Mouse (Mus musculus): ENCODE data around the gene Utp11. TPM values are rescaled to one million over a fixed set of nuclear protein-coding genes. Genes with fewer than 3 reads are reported as not detected.

Gene Utp11
- total RNA-seq, 2 experiments from 2014 or later, result 16.5 to 20.4 TPM

DNA sequence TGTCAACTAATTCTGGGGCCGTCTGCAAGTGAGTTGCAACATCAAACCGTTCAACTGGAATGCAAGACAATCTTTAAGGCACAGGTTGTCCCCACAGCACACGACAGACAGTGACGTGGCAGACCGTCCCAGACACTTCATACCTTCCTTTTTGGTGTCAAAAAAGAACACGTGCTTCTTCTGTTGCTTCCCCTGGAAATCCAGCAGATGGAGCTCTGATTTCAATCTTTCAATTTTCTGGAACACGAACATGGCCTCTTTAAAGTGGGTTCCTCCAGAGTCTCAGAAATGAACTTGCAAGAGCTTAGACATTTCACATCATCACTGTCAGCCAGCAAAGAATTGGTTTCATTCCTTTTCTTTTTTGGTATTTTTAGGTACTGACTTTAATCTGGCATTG is 11.1 kb downstream of the Utp11 start:
- intact Hi-C loops (cut with DNase I; ENCODE audit: low total_unique reads), result no loop called here
- no peak for DNase-seq

DNA sequence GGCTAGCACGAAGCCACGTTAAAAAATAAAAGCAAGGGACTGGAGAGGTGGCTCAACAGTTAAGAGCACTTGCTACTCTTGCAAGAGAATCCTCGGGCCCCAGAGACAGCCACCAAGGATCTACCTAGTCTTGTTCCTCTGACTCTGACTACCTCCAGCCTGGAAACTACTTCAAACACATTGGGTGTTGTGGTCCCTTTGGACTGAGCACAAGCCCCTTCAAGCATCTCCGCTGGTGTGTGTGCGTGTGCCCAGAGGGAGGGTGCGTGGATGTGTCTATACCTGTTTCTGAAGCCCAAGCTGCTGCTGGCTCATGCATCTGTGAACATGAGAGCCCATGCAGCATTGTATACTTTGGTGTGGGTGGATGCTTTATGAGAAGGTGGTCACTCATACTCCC is 17.4 kb downstream of the Utp11 start:
- intact Hi-C loops (cut with DNase I; ENCODE audit: low total_unique reads), result no loop called here

DNA sequence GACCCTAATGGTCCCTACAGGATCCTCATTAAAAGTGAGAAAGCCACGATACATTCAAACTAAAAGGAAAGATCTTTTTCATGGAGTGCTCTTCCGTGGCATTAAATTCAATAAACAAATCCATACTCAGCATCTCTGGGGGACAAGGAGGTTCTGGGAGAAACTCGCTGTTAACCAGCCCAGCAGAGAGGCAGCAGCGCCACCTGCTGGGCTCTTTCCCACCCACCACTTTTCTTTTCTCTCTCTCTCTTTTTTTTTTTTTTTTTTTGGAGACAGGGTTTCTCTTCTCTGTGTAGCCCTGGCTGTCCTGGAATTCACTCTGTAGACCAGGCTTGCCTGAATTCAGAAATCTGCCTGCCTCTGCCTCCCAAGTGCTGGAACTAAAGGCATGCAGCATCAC is 18.4 kb downstream of the Utp11 start:
- DNase-seq, result peak; percentile 53
- intact Hi-C loops (cut with DNase I; ENCODE audit: low total_unique reads), result no loop called here

More for the DNA sequence above, 17.4 kb downstream of the Utp11 start:
- DNase-seq, result no peak

DNA sequence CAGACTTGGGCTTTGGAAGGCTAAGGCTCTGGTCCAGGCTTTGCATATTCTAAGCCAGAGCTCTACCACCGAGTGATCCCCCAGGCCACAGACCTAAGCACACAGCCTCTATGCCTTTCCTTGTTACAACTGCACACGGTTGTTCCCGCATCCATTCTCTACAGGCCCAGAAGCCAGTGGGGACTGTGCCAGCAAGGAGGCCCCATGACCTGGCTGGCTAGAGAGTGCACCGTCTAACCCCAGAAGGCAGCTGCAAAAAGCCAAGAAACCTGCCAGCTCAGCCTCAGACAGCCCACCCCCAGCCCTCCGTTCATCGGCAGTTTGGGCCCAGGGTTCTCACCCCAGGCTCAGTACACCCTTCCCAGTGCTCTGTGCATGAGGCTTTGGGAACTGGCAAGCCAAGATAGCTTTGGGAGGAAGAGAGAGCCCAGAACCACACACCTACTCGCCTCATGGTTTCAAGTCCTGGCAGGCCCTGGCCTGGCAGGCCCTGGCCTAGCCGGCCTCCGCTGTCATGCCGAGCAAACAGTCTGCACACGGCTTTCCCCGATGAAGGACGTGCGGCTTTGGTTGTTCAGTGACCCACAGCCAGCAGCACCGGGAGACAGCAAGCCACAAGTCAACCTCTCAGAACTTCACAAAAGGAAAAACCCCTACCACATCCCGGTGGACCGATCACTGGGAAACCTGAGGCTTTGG is 18.9 kb downstream of the Utp11 start:
- intact Hi-C loops (cut with DNase I; ENCODE audit: low total_unique reads), result loop anchor here (5.0 kb wide), 2 partner anchors 447 to 532 kb away; no protein-coding TSS in a partner anchor
- DNase-seq, result no peak

DNA sequence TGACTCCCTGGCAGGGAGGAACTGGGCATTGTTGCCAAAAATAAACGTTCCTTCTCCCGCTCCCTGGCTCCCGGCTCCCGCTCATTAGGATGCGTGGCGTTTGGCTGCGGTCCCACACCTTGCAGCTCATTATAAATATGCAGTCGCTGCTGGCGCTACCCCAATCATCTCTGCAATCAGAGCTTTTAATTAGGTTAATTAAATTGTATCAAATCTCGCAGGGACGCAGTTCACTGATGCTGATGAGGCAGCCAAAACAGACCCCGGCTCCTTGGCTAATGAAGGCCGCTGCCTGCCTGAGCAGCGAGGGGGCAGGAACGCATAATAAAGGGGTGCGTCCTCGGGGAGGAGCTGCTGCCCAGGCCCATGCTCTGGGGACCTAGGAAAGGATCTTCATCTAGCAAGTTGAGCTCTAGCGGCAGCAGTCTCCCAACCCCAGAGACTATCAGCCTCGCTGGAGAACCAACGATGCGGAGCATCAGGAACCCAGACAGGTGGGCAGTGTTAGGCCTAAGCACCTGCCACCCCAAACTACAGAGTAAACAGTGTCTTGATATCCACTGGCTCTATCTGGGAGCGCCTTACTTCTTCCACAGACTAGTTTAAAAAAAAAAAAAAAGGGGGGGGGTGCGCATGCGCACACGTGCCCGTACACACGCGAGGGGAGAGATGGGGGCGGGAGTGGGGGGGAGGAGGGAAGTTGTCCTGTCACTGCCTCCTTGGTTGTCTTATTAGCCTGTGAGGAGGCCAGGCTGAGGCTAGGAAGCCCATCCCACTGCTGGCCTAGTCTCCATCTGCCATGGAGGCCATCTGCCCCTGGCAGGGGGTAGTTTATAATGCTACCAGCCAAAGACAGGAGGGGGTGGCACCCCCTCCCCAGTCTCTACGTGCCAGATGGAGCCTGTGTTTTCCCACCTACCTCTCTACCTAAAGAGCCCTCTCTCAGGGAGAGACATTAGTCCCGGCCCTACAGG is 20.8 kb downstream of the Utp11 start:
- intact Hi-C loops (cut with DNase I; ENCODE audit: low total_unique reads), result loop anchor here (5.0 kb wide), 2 partner anchors 445 to 530 kb away; no protein-coding TSS in a partner anchor
- DNase-seq, result no peak

DNA sequence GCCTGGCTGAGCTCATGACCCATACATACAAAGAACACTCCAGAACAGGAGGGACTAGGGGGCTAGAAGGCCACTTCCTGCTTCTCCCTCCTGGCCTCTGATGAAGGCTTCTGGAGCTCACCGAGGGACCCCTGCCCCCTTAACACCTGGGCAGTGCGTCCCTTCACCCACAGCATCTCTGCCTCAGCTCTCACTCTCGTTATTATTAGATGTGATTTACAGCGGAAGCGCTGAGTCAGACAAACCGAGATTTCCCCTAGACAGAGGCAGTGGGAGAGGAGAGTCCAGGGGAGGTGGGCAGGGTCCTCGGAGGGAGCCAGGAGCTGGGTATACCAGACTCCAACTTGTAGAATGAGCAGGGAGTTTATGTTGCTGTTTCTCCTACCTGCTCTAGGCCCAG is 21.8 kb downstream of the Utp11 start:
- DNase-seq, result no peak
- intact Hi-C loops (cut with DNase I; ENCODE audit: low total_unique reads), result loop anchor here (5.0 kb wide), 2 partner anchors 444 to 529 kb away; no protein-coding TSS in a partner anchor

DNA sequence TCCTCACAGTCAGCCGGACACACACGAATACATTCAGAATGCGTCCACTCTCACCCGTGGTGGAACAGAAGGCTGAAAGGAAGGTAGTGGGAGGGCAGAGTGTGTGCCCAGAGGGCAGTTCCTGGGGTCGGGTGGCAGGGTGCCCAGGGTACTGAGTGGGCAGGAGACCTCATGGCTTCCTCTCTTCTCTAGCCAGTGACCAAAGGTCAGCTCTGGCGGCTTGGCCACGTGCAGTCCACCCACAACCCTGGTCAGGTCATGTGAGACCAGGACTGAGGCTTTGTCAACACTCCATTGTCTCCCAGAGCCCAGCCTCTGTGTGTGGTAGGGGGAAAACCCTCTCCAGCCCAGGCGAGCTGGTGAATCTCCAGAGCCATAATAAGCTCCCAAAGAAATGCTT is 23.2 kb downstream of the Utp11 start:
- DNase-seq, result no peak
- intact Hi-C loops (cut with DNase I; ENCODE audit: low total_unique reads), result loop anchor here (5.0 kb wide), 2 partner anchors 443 to 528 kb away; no protein-coding TSS in a partner anchor

DNA sequence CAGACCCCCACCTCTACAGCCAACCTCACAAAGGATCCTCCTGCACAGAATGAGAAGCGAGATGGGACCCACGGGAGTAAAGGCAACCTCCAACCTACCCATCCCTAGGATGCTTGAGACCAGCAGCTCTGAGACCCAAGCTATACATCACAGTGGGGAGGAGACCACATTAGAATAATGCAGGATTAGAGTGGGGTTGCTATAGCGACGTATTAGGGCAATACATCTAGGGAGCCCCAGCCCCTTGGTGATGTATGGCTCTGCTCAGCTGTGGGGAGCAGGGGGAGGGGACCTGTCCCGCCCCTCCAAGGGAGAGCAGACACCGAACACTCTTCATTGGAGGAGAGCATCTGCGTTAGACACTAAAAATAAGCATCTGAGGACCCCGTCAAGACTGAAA is 25.3 kb downstream of the Utp11 start:
- DNase-seq, result no peak
- intact Hi-C loops (cut with DNase I; ENCODE audit: low total_unique reads), result loop anchor here (10.0 kb wide), 1 partner anchor 713 kb away; no protein-coding TSS in a partner anchor

DNA sequence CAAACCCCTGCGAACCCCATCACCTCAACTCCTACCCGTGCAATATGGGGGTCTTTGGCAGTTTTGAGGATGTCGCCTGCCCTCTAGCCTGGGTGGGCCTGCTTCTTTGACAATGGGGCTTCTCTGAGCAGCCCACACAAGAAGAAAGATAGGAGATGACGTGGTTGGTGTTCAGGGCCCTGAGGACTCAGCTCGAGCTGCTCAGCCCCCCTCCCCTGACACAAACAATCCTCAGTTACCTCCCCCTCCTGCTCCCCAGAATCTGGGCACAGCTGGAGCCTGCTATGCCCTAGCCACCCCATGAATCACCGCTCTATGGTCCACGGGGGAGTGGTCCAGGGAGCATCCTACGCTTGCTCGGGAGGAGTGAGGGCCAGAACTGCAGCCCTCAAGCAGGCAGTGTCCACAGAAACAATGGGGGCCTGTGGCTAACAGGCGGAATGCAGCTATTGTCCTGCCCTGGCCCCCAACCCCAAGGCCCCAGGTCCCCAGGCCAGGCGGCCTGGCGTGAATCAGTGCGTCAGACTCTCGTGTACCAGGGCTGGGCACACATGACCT is 25.8 kb downstream of the Utp11 start:
- intact Hi-C loops (cut with DNase I; ENCODE audit: low total_unique reads), result loop anchor here (10.0 kb wide), 1 partner anchor 713 kb away; no protein-coding TSS in a partner anchor
- no peak for DNase-seq

DNA sequence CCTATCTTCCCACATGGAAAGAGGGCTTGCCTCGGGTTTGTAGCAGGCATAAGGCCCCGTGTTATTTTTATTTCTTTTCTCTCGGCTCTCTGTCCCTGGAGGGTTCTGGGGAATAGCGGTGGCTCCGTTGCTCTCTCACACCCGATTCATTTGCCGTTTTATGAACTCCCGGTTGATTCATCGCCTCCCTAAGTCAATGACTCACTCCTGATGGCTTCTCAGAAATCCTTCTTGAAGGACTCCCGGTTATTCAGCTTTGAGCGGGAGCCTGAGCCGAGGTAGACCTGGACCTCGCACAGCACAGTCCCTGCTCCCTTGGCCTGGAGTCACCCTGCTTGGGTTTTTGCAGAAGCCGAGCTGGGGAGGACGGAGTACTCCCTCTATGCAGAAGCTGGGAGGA is 28.8 kb downstream of the Utp11 start:
- intact Hi-C loops (cut with DNase I; ENCODE audit: low total_unique reads), result loop anchor here (10.0 kb wide), 1 partner anchor 710 kb away; no protein-coding TSS in a partner anchor
- DNase-seq, result no peak

DNA sequence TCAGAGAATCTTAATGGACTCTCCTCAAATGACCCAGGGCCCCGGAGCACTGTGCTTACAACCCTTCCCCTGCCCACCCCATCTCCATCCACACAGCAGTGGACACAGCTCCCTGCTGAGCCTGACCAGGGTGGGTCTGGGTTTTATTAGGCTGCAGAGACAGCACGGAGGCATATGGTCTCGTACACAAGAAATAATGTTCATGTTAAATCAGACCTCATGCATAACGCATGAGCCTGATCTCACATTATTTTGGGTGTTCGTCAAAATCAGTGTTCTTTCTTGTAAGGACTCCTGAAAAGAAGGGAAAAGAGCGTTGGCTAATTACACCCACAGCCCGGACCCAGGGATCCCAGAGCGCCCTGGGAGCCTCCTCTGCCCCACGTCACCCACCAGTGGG is 29.2 kb downstream of the Utp11 start:
- intact Hi-C loops (cut with DNase I; ENCODE audit: low total_unique reads), result loop anchor here (10.0 kb wide), 1 partner anchor 709 kb away; no protein-coding TSS in a partner anchor
- no peak for DNase-seq

DNA sequence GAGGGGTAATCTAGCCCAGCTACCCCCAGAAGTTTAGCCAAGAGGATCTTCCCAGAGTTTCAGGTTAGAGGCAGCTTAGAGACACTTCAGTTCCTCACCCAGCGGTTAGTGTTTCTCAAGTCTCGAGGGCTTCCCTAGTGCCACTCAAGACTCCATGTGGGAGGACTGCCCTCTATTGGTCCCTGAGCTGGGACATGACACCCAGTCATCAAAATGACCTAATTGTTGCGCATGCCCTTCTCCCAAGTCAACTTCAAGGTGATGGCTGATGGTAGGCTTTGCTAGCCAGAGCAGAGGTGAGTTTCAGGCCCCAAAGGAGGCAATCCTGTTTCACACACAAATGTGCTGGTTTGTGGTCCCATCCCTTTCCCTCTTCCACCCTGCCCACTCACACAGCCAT is 30.4 kb downstream of the Utp11 start:
- no peak for DNase-seq
- intact Hi-C loops (cut with DNase I; ENCODE audit: low total_unique reads), result loop anchor here (10.0 kb wide), 1 partner anchor 708 kb away; no protein-coding TSS in a partner anchor

DNA sequence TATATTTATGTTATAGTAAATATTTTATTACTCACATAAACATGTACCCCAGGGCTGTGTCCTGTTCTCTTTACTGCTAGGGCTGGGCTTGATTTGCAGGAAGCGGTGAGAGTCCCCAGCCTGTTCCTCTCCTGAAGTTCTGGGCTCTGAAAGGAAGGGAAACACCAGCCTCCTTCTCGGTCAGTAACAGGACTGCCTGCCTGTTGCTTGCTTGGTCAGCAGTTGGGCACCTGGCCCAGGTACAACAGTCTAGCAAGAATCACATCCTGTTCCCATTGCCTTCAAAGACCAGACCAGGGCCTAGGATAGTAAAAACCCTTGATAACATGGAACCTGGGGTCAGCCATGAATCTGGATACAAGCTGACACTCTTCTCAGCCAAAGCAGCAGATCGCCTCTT is 32.8 kb downstream of the Utp11 start:
- DNase-seq, result no peak
- intact Hi-C loops (cut with DNase I; ENCODE audit: low total_unique reads), result loop anchor here (10.0 kb wide), 1 partner anchor 706 kb away; no protein-coding TSS in a partner anchor

DNA sequence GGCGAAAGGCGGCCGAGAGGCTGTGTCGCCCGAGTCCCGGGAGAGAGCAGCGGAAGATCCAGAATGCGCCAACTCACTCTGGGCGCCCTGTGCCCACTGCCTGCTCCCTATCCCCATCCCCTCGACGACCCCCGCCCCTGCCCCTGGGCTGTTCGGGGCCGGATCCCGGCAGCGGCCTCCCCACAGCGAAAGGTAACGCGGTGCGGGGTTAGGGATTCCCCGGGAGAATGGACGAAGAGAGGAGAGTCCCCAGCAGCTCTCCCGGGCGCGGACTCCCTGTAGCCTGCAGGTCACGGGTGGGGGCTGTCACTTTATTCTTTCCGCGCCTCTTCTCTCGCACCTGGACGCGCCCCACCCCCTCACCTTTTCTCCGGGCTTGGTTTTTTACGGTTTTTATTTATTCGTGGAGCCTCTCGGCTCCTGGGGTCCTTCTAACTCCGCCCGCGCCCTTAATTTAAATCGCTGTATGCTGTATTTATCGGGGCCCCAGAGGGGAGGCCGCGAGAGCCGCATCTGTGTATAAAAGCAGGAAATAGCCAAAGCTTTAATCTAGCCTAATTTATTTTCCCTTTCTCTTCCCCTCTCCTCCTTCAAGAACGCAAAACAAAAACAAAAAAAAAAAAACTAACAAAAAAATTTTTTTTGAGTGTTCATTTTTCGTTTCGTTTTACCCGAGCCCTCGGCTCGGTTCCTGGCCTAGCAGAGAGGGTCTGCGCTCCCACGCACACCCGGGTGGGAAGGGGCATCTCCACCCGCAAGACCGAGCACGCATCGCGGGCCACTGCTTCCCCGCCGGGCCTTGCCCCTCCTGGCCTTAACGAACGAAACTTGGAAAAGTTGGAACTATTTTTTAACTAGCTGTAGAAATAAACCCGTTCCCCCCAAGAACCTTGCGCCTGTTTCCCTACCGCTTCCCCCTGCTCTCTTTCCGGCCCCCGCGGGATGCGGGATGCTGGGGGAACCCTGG is 33.9 kb downstream of the Utp11 start:
- intact Hi-C loops (cut with DNase I; ENCODE audit: low total_unique reads), result loop anchor here (10.0 kb wide), 1 partner anchor 705 kb away; no protein-coding TSS in a partner anchor
- DNase-seq, result no peak

DNA sequence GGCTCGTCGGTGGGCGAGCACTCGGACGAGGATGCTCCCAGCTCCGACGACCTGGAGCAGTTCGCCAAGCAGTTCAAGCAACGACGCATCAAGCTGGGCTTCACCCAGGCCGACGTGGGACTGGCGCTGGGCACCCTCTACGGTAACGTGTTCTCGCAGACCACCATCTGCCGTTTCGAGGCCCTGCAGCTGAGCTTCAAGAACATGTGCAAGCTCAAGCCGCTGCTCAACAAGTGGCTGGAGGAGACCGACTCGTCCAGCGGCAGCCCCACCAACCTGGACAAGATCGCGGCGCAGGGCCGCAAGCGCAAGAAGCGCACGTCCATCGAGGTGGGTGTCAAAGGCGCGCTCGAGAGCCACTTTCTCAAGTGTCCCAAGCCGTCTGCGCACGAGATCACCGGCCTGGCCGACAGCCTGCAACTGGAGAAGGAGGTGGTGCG is 35.0 kb downstream of the Utp11 start:
- no peak for DNase-seq
- intact Hi-C loops (cut with DNase I; ENCODE audit: low total_unique reads), result no loop called here

DNA sequence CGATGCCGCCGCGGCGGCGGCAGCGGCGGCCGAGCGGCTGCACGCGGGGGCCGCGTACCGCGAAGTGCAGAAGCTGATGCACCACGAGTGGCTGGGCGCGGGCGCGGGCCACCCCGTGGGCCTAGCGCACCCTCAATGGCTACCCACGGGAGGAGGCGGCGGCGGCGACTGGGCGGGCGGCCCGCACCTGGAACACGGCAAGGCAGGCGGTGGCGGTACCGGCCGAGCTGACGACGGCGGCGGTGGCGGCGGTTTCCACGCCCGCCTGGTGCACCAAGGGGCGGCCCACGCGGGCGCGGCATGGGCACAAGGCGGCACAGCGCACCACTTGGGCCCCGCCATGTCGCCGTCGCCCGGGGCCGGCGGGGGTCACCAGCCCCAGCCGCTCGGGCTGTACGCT is 35.6 kb downstream of the Utp11 start:
- intact Hi-C loops (cut with DNase I; ENCODE audit: low total_unique reads), result no loop called here
- DNase-seq, result peak; percentile 24

DNA sequence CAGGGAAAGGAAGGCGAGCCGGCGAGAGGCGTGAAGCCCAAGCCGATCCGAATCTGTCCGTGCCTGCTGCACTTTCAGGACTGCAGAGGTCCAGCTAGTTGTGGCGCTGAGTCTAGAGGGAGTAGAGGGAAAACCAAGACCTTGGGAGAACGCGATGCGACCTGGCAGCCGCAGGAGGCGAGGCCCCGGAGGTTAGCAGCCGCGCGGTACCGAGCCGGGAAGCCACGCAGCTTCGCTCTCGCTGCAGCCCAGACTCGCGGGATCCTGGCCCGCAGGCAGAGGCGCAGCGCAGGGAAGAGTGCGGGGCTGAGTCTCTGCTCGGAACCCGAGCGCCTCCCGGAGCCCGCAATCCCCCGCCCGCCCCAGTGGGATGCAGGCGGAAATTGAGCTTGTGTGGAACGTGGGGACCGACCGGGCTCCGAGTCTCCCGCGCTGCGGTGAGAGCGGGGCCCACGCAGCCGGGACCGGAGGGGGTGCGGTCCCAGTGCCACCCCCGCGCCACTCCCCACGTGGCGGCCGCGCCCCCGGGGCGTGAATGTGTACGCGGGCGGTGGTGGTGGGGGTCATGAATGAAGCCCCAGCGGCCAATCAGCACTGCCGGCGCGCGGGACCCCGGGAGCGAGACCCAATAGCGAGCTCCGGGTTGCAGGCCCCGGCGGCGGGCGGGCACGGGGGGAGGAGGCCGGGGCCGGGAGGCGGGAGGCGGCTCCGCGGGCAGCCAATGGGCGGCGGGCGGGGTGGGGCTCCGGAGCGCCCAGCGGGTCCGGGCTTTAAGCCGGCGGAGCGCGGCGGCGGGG is 36.3 kb downstream of the Utp11 start:
- intact Hi-C loops (cut with DNase I; ENCODE audit: low total_unique reads), result no loop called here
- peak; percentile 85 for DNase-seq

DNA sequence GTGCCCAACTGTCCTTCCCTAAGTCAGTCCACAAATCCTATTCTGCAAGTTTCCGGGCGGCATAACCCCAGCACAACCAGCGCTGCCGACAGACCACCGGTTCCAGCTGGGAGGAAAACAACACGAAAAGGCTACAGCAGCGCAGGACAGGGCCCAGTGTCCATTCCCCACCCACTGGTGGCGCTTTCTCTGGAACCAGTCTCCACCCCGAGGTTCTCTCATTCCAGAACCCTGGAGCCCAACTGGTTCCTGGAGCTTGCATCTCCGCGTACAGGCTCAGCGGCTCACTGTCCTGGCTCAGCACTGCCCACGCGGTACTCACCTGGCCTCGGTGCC is 36.9 kb downstream of the Utp11 start, which contains the start of gene Pou3f1:
Gene Pou3f1 (plus strand): TSS at position 290 of the 336 bp plus-strand sequence.
- intact Hi-C loops (cut with DNase I; ENCODE audit: low total_unique reads), result no loop called here
- DNase-seq, result no peak

Data from gastrocnemius, postnatal 14 days (tissue).